Mouse (Mus musculus) embryonic fibroblast, embryonic 13.5 days (primary cell): Measurements from ENCODE around the gene Sfmbt1.

Experiments used
- CTCF ChIP-seq: IDR thresholded peaks from 2 replicates; pipeline ENCODE4 v1.5.1; 2011; ENCODE audit warnings: mild to moderate bottlenecking, control low read depth, low read length, moderate library complexity, borderline replicate concordance; ENCODE audit not compliant: insufficient read depth
- POLR2A ChIP-seq: IDR thresholded peaks from 2 replicates; pipeline ENCODE4 v1.6.1; 2011; ENCODE audit warnings: low read depth, mild to moderate bottlenecking, control low read depth, low read length, moderate library complexity

DNA sequence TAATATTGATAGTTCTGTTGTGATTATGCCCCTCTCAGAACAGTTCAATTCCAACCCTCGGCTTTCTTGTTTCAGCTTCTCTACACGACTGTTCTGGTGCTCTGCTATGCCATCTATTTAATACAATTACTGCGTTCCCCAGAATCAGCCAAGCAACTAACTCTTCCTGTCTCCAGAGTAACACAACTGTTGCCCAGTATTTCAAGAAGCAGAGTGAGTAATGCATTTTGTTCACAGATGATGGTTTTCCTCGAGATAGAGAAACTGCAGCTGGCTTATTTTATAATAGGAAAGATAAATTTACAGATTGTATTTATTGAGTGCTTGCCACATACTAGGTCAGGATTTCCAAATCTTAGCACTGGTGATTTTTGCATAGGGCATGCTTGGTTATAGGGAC, 48.0 kb upstream of the Sfmbt1 start:
- TF ChIP-seq POLR2A, result no peak
- no peak for TF ChIP-seq CTCF
